ENCODE assay signal across 17 mouse cellular contexts in the genomic region with DNA sequence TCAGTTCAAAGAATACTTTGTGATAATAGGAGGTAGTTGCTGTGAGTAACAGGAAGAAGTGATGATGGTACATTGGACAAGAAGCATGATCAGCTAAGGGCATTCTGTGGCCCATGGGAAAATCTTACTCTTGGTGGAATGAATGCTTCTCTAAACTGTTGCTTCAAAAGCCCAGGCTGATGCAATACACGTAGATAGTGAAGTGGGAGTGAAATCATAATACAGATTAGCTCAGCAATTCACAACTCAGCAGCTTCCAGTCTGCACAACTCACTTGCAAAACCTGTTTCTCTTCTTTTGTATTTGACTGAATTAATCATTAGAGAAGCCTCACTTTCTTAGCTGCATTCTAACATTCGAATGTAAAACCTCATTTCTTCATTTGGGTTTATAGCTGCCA. TPM values are rescaled to one million over a fixed set of nuclear protein-coding genes. Genes with fewer than 3 reads are reported as not detected.
DNase-seq lines count a peak whose midpoint lies in the region; ATAC-seq and TF ChIP-seq lines count a peak whose summit lies in the region.
"Had no signal": no experiment of that assay in that cellular context is flagged by ENCODE, and none has a peak within 500 bp of the region (broad histone marks: within the 10 kb centered on the region; RNA-seq: fewer than 3 reads in every experiment).

No protein-coding gene starts in this region.

- intact Hi-C loops in heart, postnatal 25 days (cut with DNase I), result no loop called here

- no peaks in the 10 kb centered on the region for H3K4me1 ChIP-seq in limb, embryonic 14.5 days (ENCODE audit: control insufficient read depth, insufficient read depth, low read length)
- H3K4me1 ChIP-seq in limb, embryonic 10.5 days, result no peaks in the 10 kb centered on the region
- H3K4me1 ChIP-seq in intestine, embryonic 14.5 days (replicated peaks; ENCODE audit: control insufficient read depth, insufficient read depth, low read length), result no peaks in the 10 kb centered on the region; the same call in 1 of the 2 replicates
- no peaks in the 10 kb centered on the region; the same call in 1 of the 2 replicates for H3K4me1 ChIP-seq in stomach, embryonic 16.5 days (ENCODE audit: control insufficient read depth, insufficient read depth, low read length)
- no peaks in the 10 kb centered on the region for H3K4me1 ChIP-seq in neural tube, embryonic 15.5 days
- H3K4me1 ChIP-seq: heart, embryonic 10.5 days; liver, embryonic 12.5 days; neural tube, embryonic 13.5 days had no signal

- no peak overlapping the region for H3K9ac ChIP-seq in limb, embryonic 14.5 days (ENCODE audit: low read depth, low read length, severe bottlenecking)
- no peak overlapping the region for H3K9ac ChIP-seq in intestine, embryonic 14.5 days (ENCODE audit: low read length)
- H3K9ac ChIP-seq in stomach, embryonic 16.5 days (ENCODE audit: low read length), result no peak overlapping the region
- H3K9ac ChIP-seq in neural tube, embryonic 15.5 days (replicated peaks), result no peak overlapping the region
- H3K9ac ChIP-seq: liver, embryonic 12.5 days; neural tube, embryonic 13.5 days had no signal

- ATAC-seq in limb, embryonic 14.5 days (ENCODE audit: low FRiP score, low read depth), result no peak
- peak; percentile 85 for ATAC-seq in intestine, embryonic 14.5 days (replicated peaks; ENCODE audit: low FRiP score, low TSS enrichment, low read depth)
- peak; percentile 79 for ATAC-seq in stomach, embryonic 16.5 days (ENCODE audit: insufficient read depth, low FRiP score)
- no peak for ATAC-seq in neural tube, embryonic 15.5 days (ENCODE audit: low FRiP score)
- ATAC-seq: forebrain, embryonic 14.5 days; liver, embryonic 12.5 days had no signal

- no peak overlapping the region for H3K4me2 ChIP-seq in limb, embryonic 14.5 days (replicated peaks; ENCODE audit: low read depth, low read length, severe bottlenecking)
- H3K4me2 ChIP-seq in intestine, embryonic 14.5 days (ENCODE audit: low read length), result no peak overlapping the region
- 0 out of 2 replicates have a peak overlapping the region, but pooled peaks have one; percentile 29 for H3K4me2 ChIP-seq in stomach, embryonic 16.5 days (ENCODE audit: low read depth, low read length)
- H3K4me2 ChIP-seq in neural tube, embryonic 15.5 days, result no peak overlapping the region
- H3K4me2 ChIP-seq: liver, embryonic 12.5 days; neural tube, embryonic 13.5 days had no signal

- no peaks in the 10 kb centered on the region for H3K9me3 ChIP-seq in limb, embryonic 14.5 days (ENCODE audit: control insufficient read depth, low read length)
- H3K9me3 ChIP-seq in limb, embryonic 10.5 days (replicated peaks), result no peaks in the 10 kb centered on the region
- no peaks in the 10 kb centered on the region for H3K9me3 ChIP-seq in intestine, embryonic 14.5 days (ENCODE audit: control insufficient read depth, low read length)
- no peaks in the 10 kb centered on the region for H3K9me3 ChIP-seq in stomach, embryonic 16.5 days (replicated peaks; ENCODE audit: control insufficient read depth, low read length)
- H3K9me3 ChIP-seq in neural tube, embryonic 15.5 days (replicated peaks), result no peaks in the 10 kb centered on the region
- H3K9me3 ChIP-seq: heart, embryonic 10.5 days; liver, embryonic 12.5 days; neural tube, embryonic 13.5 days had no signal

- no peaks in the 10 kb centered on the region for H3K27me3 ChIP-seq in limb, embryonic 14.5 days (ENCODE audit: control insufficient read depth, insufficient read depth, low read length)
- H3K27me3 ChIP-seq in limb, embryonic 10.5 days (ENCODE audit: low read depth, poor library complexity, severe bottlenecking), result no peaks in the 10 kb centered on the region
- no peaks in the 10 kb centered on the region for H3K27me3 ChIP-seq in intestine, embryonic 14.5 days (replicated peaks; ENCODE audit: control insufficient read depth, insufficient read depth, low read length)
- H3K27me3 ChIP-seq in stomach, embryonic 16.5 days (ENCODE audit: control insufficient read depth, insufficient read depth, low read length), result no peaks in the 10 kb centered on the region
- no peaks in the 10 kb centered on the region for H3K27me3 ChIP-seq in neural tube, embryonic 15.5 days (replicated peaks)
- H3K27me3 ChIP-seq: liver, embryonic 12.5 days; neural tube, embryonic 13.5 days had no signal

- H3K4me3 ChIP-seq in limb, embryonic 14.5 days (replicated peaks; ENCODE audit: low read length), result no peak overlapping the region
- H3K4me3 ChIP-seq in limb, embryonic 10.5 days, result no peak overlapping the region
- no peak overlapping the region for H3K4me3 ChIP-seq in intestine, embryonic 14.5 days (ENCODE audit: low read depth, low read length)
- H3K4me3 ChIP-seq in stomach, embryonic 16.5 days (replicated peaks; ENCODE audit: low read length), result no peak overlapping the region
- no peak overlapping the region for H3K4me3 ChIP-seq in neural tube, embryonic 15.5 days (replicated peaks)
- H3K4me3 ChIP-seq: gastrocnemius, adult 2 months; heart, embryonic 10.5 days; liver, embryonic 12.5 days; neural tube, embryonic 13.5 days had no signal

- no peak for TF ChIP-seq POLR2A in limb, embryonic 14.5 days (IDR thresholded peaks at IDR 0.05; ENCODE audit: borderline replicate concordance, extremely low read depth, insufficient read depth, insufficient read length)

- no peak overlapping the region for H3K27ac ChIP-seq in limb, embryonic 14.5 days (replicated peaks; ENCODE audit: low read depth, low read length)
- H3K27ac ChIP-seq in limb, embryonic 10.5 days, result no peak overlapping the region
- no peak overlapping the region for H3K27ac ChIP-seq in intestine, embryonic 14.5 days (ENCODE audit: low read depth)
- H3K27ac ChIP-seq in stomach, embryonic 16.5 days (ENCODE audit: low read length), result peak overlapping the region; percentile 67
- H3K27ac ChIP-seq in neural tube, embryonic 15.5 days (replicated peaks), result no peak overlapping the region
- H3K27ac ChIP-seq: gastrocnemius, adult 2 months; heart, embryonic 10.5 days; liver, embryonic 12.5 days; neural tube, embryonic 13.5 days had no signal

- no peaks in the 10 kb centered on the region for H3K36me3 ChIP-seq in limb, embryonic 14.5 days (ENCODE audit: control insufficient read depth, insufficient read depth, low read length)
- H3K36me3 ChIP-seq in limb, embryonic 10.5 days, result no peaks in the 10 kb centered on the region
- H3K36me3 ChIP-seq in intestine, embryonic 14.5 days (ENCODE audit: control insufficient read depth, insufficient read depth, low read length), result no peaks in the 10 kb centered on the region
- no peaks in the 10 kb centered on the region for H3K36me3 ChIP-seq in stomach, embryonic 16.5 days (ENCODE audit: control insufficient read depth, insufficient read depth, low read length)
- H3K36me3 ChIP-seq in neural tube, embryonic 15.5 days, result no peaks in the 10 kb centered on the region
- H3K36me3 ChIP-seq: heart, embryonic 10.5 days; liver, embryonic 12.5 days; neural tube, embryonic 13.5 days had no signal

- DNase-seq in limb, embryonic 14.5 days (ENCODE audit: low spot score), result peak; percentile 29
- no peak for DNase-seq in limb, embryonic 10.5 days (ENCODE audit: low spot score)
- no peak for DNase-seq in intestine, embryonic 14.5 days (ENCODE audit: low spot score)
- peak; percentile 68 for DNase-seq in lung, postnatal 36 days
- DNase-seq in adrenal gland, postnatal 4 days (ENCODE audit: low spot score in 2 of 2), result no peak
- DNase-seq in heart, postnatal 25 days (ENCODE audit: low spot score), result no peak
- DNase-seq: adrenal gland, adult 8-10 months; cerebellum, adult 8-10 months; gastrocnemius, adult 2 months; heart, postnatal 4 days; kidney, postnatal 25 days had no signal

- WGBS in limb, embryonic 14.5 days, result 57% methylated on average over 2 of the region's 2 CpGs
- 79% methylated on average over 2 of the region's 2 CpGs for WGBS in limb, embryonic 10.5 days
- WGBS in intestine, embryonic 14.5 days, result 38% methylated on average over 2 of the region's 2 CpGs
- 29% methylated on average over 2 of the region's 2 CpGs for WGBS in stomach, embryonic 16.5 days
- WGBS in neural tube, embryonic 15.5 days, result 71% methylated on average over 2 of the region's 2 CpGs

RNA-seq across cellular contexts. Expression of a gene that starts 6.4 kb away (rescaled TPM):
- 18.2 and 19.3 TPM in 2 replicates for polyA plus RNA-seq in limb, embryonic 14.5 days (2012; rRNA removed)
- polyA plus RNA-seq in limb, embryonic 14.5 days (2014; fragmentation: Nextera tagmentation; extraction: Ambion mirVana), result 66.4 and 66.9 TPM in 2 replicates
- polyA plus RNA-seq in limb, embryonic 10.5 days (2016; fragmentation: Nextera tagmentation; extraction: Ambion mirVana), result 20.3 and 24.1 TPM in 2 replicates
- polyA plus RNA-seq in intestine, embryonic 14.5 days (2014; fragmentation: Nextera tagmentation; extraction: Ambion mirVana), result 60.3 and 62.7 TPM in 2 replicates
- polyA plus RNA-seq in stomach, embryonic 16.5 days (2015; fragmentation: Nextera tagmentation; extraction: Ambion mirVana), result 141 and 144 TPM in 2 replicates
- total RNA-seq in adrenal gland, postnatal 4 days (2021), result 10 to 100 TPM; 26.0 to 27.3 TPM
- polyA plus RNA-seq in neural tube, embryonic 15.5 days (2015; fragmentation: Nextera tagmentation; extraction: Ambion mirVana), result 18.5 and 28.7 TPM in 2 replicates
- 10 to 100 TPM; 33.1 to 36.2 TPM for total RNA-seq in heart, postnatal 25 days (2021)

Comparison
In these comparisons a context has a peak if more than half of its experiments do, and no peak if none do; other contexts are left out.
1. DNase-seq: peak in limb, embryonic 14.5 days (single experiment) and lung, postnatal 36 days (single experiment); none in limb, embryonic 10.5 days (single experiment), intestine, embryonic 14.5 days (single experiment), adrenal gland, postnatal 4 days (0 of 2) and heart, postnatal 25 days (single experiment).
2. ATAC-seq: peak in intestine, embryonic 14.5 days (single experiment) and stomach, embryonic 16.5 days (single experiment); none in limb, embryonic 14.5 days (single experiment) and neural tube, embryonic 15.5 days (single experiment).